Mouse (Mus musculus) heart, postnatal 0 days (tissue): ENCODE measurements around the gene Pigu.

Experiments
- CTCF ChIP-seq: IDR thresholded peaks from 2 replicates; pipeline ENCODE4 v1.5.1; 2016; ENCODE audit warnings: antibody characterized with exemption, control low read depth, low read depth
- EP300 ChIP-seq: IDR thresholded peaks from 2 replicates; pipeline ENCODE4 v1.6.1; 2016; ENCODE audit warnings: antibody characterized with exemption, low read depth

DNA sequence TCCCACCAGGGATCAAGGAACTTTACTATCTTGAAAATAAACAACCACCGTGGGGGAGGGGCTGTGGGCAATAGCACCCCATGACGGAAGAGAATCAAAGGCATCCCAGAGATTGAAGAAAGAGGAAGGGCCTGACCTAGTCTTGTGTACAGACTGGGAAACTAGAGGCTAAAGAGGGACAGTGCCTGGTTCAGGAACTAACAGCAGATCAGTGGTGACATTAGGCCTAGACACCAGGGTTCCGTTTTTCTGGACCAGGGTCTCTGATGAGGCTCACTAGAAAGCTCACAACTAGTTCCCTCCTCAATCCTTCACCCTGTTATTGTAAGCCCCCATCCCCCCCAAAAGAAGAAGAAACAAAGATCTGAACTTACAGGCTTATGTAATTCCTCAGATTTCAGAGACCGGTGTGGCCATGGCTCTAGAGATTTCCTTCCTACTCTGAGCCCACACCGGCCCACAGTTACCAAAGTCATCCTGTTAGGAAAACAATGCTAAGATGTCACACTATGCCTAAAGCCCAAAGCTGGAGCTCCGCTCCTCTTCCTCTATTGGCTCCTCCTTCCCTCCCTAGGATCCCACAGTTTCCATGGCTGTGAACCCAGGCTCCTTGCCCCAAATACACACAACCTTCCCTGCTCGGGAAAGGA lies 10.5 kb upstream of the Pigu start:
- TF ChIP-seq CTCF (no peak), EP300 (no peak)
